Mouse (Mus musculus): Measurements from ENCODE around the gene Med26.

Gene Med26

GRCm38 (mm10) chr8:72548644-72549313 lies 709 bp upstream of the Med26 start:
- DNase-seq (ENCODE audit: low spot score): no peak

- DNase-seq (ENCODE audit: low spot score): peak; percentile 25
These were observed 808 bp downstream of the Med26 start for GRCm38 (mm10) chr8:72547122-72547801.

DNA sequence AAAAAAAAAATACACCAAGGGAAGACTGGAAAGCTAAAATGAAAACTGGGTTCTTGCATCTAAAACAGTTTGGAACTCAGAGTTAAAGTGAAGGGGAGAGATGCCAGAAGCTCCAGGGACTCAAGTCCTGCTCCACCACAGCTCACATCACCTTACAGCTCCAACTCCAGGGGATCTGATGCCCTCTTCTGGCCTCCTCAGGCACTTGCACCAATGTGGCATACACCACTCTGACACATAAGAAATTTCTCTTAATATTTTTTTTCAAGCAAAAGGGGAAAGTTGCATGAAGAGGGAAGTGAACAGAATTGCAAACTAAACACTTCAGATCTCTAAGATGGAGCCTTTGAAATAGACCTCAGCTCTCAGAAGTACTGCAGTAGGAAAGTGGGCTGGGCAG lies 8.8 kb downstream of the Med26 start:
- DNase-seq (ENCODE audit: low spot score): no peak

GRCm38 (mm10) chr8:72534888-72535287 lies 13.2 kb downstream of the Med26 start:
- DNase-seq (ENCODE audit: low spot score): no peak

- no peak for DNase-seq (ENCODE audit: low spot score)
These were observed 16.0 kb downstream of the Med26 start for GRCm38 (mm10) chr8:72532103-72532502.

DNA sequence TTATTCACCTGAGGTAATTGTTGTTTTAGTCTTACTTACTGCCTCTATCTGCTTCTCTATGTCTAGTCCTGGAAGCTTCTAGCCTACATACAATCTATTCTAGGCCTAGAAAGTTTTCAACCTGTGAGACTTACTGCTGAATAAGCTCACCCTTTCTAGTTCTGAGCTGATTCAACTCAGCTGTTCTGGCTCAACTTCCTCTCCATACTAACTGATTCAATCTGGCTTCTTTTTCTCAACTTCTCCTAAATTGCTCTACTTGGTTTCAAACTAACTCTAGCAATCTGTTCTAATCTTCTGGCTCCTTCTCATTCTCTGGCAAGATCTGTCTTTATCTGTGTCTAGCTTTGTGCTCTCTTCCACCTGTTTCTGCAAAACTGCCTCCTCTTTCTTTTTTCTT lies 26.2 kb downstream of the Med26 start:
- DNase-seq (ENCODE audit: low spot score): no peak

GRCm38 (mm10) chr8:72517421-72517988 lies 30.6 kb downstream of the Med26 start:
- no peak for DNase-seq (ENCODE audit: low spot score)

DNA sequence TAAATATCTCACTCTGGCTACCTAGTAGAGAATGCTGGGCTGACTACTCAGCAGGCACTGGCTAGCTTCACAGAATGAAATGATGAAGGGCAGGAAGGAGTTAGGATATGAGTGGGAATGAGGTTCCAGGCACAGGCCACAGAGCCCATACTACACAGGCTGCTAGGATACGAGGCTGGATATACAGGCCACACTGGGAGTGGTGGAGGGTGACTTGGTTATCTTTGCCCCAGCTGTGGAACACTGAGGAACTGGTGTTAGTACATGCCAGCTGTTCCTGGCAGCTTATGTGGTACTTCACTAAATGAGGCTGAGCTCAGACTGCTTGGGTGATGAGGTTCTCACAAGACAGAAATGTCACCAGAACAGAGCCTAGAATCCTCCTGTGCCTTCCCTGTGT lies 34.9 kb downstream of the Med26 start:
- no peak for DNase-seq (ENCODE audit: low spot score)

- no peak for DNase-seq (ENCODE audit: low spot score)
These were observed 35.4 kb downstream of the Med26 start for GRCm38 (mm10) chr8:72512648-72513047.

DNA sequence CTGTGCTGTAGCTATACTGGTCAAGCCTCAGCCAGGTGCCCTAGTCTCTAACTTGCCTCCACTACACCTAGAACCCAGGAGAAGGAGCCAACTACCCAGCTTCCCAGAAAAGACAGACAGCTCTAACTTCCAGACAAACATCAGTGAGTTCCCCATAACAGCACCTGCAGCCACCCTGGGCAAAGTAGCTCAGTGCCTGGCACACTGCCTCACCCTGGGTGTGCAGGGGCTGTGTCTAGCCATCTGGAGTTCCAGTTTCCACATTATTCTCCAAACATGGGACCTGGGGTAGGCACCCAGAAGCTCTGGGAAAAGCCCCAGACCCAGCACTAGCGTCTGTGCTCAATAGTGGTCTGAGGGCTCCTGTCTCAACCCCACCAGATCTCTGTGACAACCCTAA lies 40.6 kb downstream of the Med26 start:
- no peak for DNase-seq (ENCODE audit: low spot score)

- DNase-seq (ENCODE audit: low spot score): no peak
These were observed 43.3 kb downstream of the Med26 start for GRCm38 (mm10) chr8:72504637-72505314.

GRCm38 (mm10) chr8:72504137-72504536 lies 43.9 kb downstream of the Med26 start:
- peak; percentile 33 for DNase-seq (ENCODE audit: low spot score)

GRCm38 (mm10) chr8:72500521-72500931 lies 47.5 kb downstream of the Med26 start:
- no peak for DNase-seq (ENCODE audit: low spot score)

GRCm38 (mm10) chr8:72499521-72500284 lies 48.4 kb downstream of the Med26 start:
- DNase-seq (ENCODE audit: low spot score): no peak

GRCm38 (mm10) chr8:72498527-72498926 lies 49.5 kb downstream of the Med26 start:
- no peak for DNase-seq (ENCODE audit: low spot score)

GRCm38 (mm10) chr8:72497911-72498310 lies 50.2 kb downstream of the Med26 start:
- DNase-seq (ENCODE audit: low spot score): no peak

GRCm38 (mm10) chr8:72496217-72496616 lies 51.9 kb downstream of the Med26 start:
- DNase-seq (ENCODE audit: low spot score): no peak

DNA sequence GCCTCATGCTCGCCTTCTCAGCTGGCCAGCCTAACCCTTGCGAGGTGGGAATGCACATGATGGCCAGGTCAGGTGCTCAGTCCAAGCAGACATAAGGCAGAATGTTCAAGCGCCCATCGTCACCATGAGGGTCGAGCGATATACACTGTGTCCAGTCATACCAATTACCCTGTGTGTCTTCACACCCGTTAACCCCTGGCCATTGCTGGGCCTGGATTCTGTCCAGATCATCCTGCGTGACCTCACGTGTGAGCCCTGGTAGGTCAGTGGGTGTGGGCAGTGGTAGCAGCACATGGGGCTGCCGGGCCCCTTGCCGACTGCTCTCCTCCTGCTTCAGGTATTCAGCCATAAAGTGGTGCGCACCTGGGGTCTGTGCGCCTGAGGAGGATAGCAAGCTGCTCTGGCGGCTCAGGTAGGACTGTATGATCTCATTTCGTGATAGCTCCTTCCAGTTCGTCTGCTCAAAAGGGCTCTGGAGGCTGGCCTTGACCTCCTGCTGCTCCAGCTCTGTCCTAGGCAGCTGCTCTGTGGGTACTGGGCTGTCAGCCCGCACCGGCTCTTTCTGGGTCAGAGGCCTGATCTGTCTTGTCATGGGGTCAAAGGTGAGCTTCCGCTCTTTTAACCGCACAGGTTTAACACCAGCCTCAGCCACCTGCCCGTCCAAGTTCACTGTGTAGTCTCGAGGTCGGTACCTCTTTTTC lies 52.5 kb downstream of the Med26 start:
- no peak for DNase-seq (ENCODE audit: low spot score)

DNA sequence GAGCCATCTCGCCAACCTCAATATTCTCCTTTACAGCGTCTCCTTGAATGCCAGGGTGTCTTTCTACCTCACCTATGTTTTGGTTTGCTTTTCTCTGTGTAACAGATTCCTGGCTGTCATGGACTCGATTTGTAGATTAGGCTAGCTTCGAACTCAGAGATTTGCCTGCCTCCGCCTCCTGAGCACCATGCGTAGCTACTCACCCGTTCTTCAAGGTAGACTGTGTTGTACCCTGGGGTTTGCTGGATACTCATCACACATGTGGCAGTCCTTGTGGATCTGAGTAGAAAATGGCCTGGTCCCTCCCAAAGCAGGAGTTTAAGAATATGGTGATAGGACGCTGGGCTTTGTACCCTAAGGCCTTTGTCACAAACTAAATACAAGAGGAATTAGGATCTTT lies 54.7 kb downstream of the Med26 start:
- DNase-seq (ENCODE audit: low spot score): no peak

GRCm38 (mm10) chr8:72492622-72493081 lies 55.4 kb downstream of the Med26 start:
- peak; percentile 98 for DNase-seq (ENCODE audit: low spot score)
